Mouse (Mus musculus) heart, embryonic 16.5 days (tissue): ENCODE data around the gene Tecpr1. TPM values are rescaled to one million over a fixed set of nuclear protein-coding genes. Genes with fewer than 3 reads are reported as not detected.

Experiments
- ATAC-seq: fragments of 200-750 bp; cut with Nextera tagmentation; replicated peaks from 2 replicates; pipeline ENCODE4 v1.8.0; 2017; ENCODE audit warnings: moderate number of reproducible peaks; ENCODE audit not compliant: insufficient read depth, low FRiP score; ENCODE audit errors: extremely low read depth
- H3K27ac ChIP-seq: fragments of 300-500 bp; sonication (generic); 2 replicates; pipeline ENCODE4 v1.5.1; 2014; ENCODE audit warnings: mild to moderate bottlenecking, low read length, control low read depth, moderate library complexity
- H3K27me3 ChIP-seq: fragments of 300-500 bp; sonication (generic); 2 replicates; pipeline ENCODE4 v1.6.1; 2014; ENCODE audit warnings: low read length, mixed read lengths; ENCODE audit not compliant: control insufficient read depth, insufficient read depth
- H3K36me3 ChIP-seq: fragments of 300-500 bp; sonication (generic); 2 replicates; pipeline ENCODE4 v1.6.1; 2014; ENCODE audit not compliant: control insufficient read depth, insufficient read depth
- H3K4me1 ChIP-seq: fragments of 300-500 bp; sonication (generic); 2 replicates; pipeline ENCODE4 v1.6.1; 2014; ENCODE audit warnings: low read length, mixed read lengths; ENCODE audit not compliant: control insufficient read depth, insufficient read depth
- H3K4me2 ChIP-seq: fragments of 300-500 bp; sonication (generic); 2 replicates; pipeline ENCODE4 v1.6.1; 2014; ENCODE audit warnings: low read depth, mild to moderate bottlenecking, control low read depth, low read length
- H3K4me3 ChIP-seq: fragments of 300-500 bp; sonication (generic); 2 replicates; pipeline ENCODE4 v1.5.1; 2014; ENCODE audit warnings: mild to moderate bottlenecking, control low read depth, low read length
- H3K9ac ChIP-seq: fragments of 300-500 bp; sonication (generic); 2 replicates; pipeline ENCODE4 v1.6.1; 2014; ENCODE audit warnings: low read length, control low read depth
- H3K9me3 ChIP-seq: fragments of 300-500 bp; sonication (generic); replicated peaks from 2 replicates; pipeline ENCODE4 v1.6.1; 2016; ENCODE audit warnings: low read length; ENCODE audit not compliant: control insufficient read depth
- WGBS: fragments of 180-500 bp; shearing (Covaris S2); extraction: QIAGEN DNeasy Blood & Tissue Kit; methylation state at CpG from one replicate; pipeline ENCODE4 v1.1.7; 2014; 5-methylcytosine and 5-hydroxymethylcytosine counted together
- polyA plus RNA-seq: library from polyadenylated mRNA; unstranded; fragments of >200 nt; fragmentation: Nextera tagmentation; extraction: Ambion mirVana; gene quantifications from 2 replicates; pipeline ENCODE4 v1.2.1, GENCODE M21; 2015

The Tecpr1 gene
- polyA plus RNA-seq, 1 experiment from 2014 or later, result 18.3 TPM

- H3K27ac ChIP-seq, result no peak overlapping the region
- H3K4me1 ChIP-seq, result peaks cover 10% of the 10 kb centered on the region
- 43% methylated on average over 23 of the region's 23 CpGs for WGBS
- no peaks in the 10 kb centered on the region for H3K36me3 ChIP-seq
- H3K4me2 ChIP-seq, result no peak overlapping the region
- H3K4me3 ChIP-seq, result no peak overlapping the region
- H3K9ac ChIP-seq, result no peak overlapping the region
- H3K27me3 ChIP-seq, result no peaks in the 10 kb centered on the region
- no peak for ATAC-seq
- no peaks in the 10 kb centered on the region for H3K9me3 ChIP-seq
Observed at GRCm38 (mm10) chr5:144191026-144191425, 32.4 kb downstream of the Tecpr1 start.

- Histone ChIP-seq H3K27me3 (no peaks in the 10 kb centered on the region), H3K4me3 (peak within 1 kb of the TSS; percentile 38), H3K36me3 (peaks cover 4% of the 10 kb centered on the region; the same call in 1 of the 2 replicates), H3K27ac (no peak within 1 kb of the TSS), H3K4me2 (peak within 1 kb of the TSS; percentile 66), H3K4me1 (peaks cover 10% of the 10 kb centered on the region), H3K9me3 (no peaks in the 10 kb centered on the region), H3K9ac (peak within 1 kb of the TSS; percentile 7)
- 2% methylated on average over 26 of the region's 26 CpGs for WGBS
- peak; percentile 81 for ATAC-seq
Observed at GRCm38 (mm10) chr5:144189950-144190583, 33.3 kb downstream of the Tecpr1 start, which contains the start of gene Bhlha15. Gene Bhlha15 (plus strand): TSS chr5:144190286.

GRCm38 (mm10) chr5:144189327-144189726 is 34.1 kb downstream of the Tecpr1 start:
- no peaks in the 10 kb centered on the region for H3K9me3 ChIP-seq
- H3K36me3 ChIP-seq, result peaks cover 9% of the 10 kb centered on the region; the same call in 1 of the 2 replicates
- no peak overlapping the region for H3K27ac ChIP-seq
- H3K27me3 ChIP-seq, result no peaks in the 10 kb centered on the region
- peaks cover 10% of the 10 kb centered on the region for H3K4me1 ChIP-seq
- no peak overlapping the region for H3K9ac ChIP-seq
- H3K4me2 ChIP-seq, result peak overlapping the region; percentile 66
- no peak overlapping the region; the same call in 1 of the 2 replicates for H3K4me3 ChIP-seq
- 32% methylated on average over 7 of the region's 7 CpGs for WGBS
- ATAC-seq, result no peak

- H3K4me3 ChIP-seq, result no peak overlapping the region
- ATAC-seq, result no peak
- 76% methylated on average over 6 of the region's 6 CpGs for WGBS
- H3K4me2 ChIP-seq, result no peak overlapping the region
- H3K36me3 ChIP-seq, result peaks cover 9% of the 10 kb centered on the region; the same call in 1 of the 2 replicates
- H3K27me3 ChIP-seq, result no peaks in the 10 kb centered on the region
- H3K27ac ChIP-seq, result no peak overlapping the region
- H3K9me3 ChIP-seq, result no peaks in the 10 kb centered on the region
- no peak overlapping the region for H3K9ac ChIP-seq
- peaks cover 10% of the 10 kb centered on the region for H3K4me1 ChIP-seq
Observed at GRCm38 (mm10) chr5:144188422-144188821, 35.0 kb downstream of the Tecpr1 start.

GRCm38 (mm10) chr5:144184350-144185045 is 38.9 kb downstream of the Tecpr1 start:
- H3K4me2 ChIP-seq, result no peak overlapping the region
- no peak overlapping the region for H3K9ac ChIP-seq
- H3K27ac ChIP-seq, result no peak overlapping the region
- H3K9me3 ChIP-seq, result no peaks in the 10 kb centered on the region
- H3K4me1 ChIP-seq, result peaks cover 15% of the 10 kb centered on the region
- H3K4me3 ChIP-seq, result no peak overlapping the region
- no peak for ATAC-seq
- H3K27me3 ChIP-seq, result no peaks in the 10 kb centered on the region
- peaks cover 9% of the 10 kb centered on the region for H3K36me3 ChIP-seq
- WGBS, result 89% methylated on average over 21 of the region's 21 CpGs

- ATAC-seq, result no peak
- Histone ChIP-seq H3K27me3 (no peaks in the 10 kb centered on the region), H3K9me3 (no peaks in the 10 kb centered on the region), H3K9ac (no peak overlapping the region), H3K4me2 (no peak overlapping the region), H3K4me3 (no peak overlapping the region), H3K36me3 (peaks cover 9% of the 10 kb centered on the region), H3K27ac (no peak overlapping the region), H3K4me1 (peaks cover 10% of the 10 kb centered on the region)
- WGBS, result 71% methylated on average over 7 of the region's 7 CpGs
Observed at GRCm38 (mm10) chr5:144183647-144184335, 39.6 kb downstream of the Tecpr1 start.

GRCm38 (mm10) chr5:144183248-144183559 is 40.2 kb downstream of the Tecpr1 start:
- ATAC-seq, result no peak; the same call in 1 of the 2 replicates
- Histone ChIP-seq H3K4me3 (no peak overlapping the region), H3K9me3 (no peaks in the 10 kb centered on the region), H3K4me1 (peaks cover 10% of the 10 kb centered on the region), H3K36me3 (peaks cover 9% of the 10 kb centered on the region), H3K27ac (no peak overlapping the region), H3K4me2 (0 out of 2 replicates have a peak overlapping the region, but pooled peaks have one; percentile 17), H3K9ac (no peak overlapping the region), H3K27me3 (no peaks in the 10 kb centered on the region)
- 31% methylated on average over 8 of the region's 8 CpGs for WGBS

- no peak overlapping the region for H3K27ac ChIP-seq
- H3K4me2 ChIP-seq, result 0 out of 2 replicates have a peak overlapping the region, but pooled peaks have one; percentile 17
- no peak; the same call in 1 of the 2 replicates for ATAC-seq
- H3K9me3 ChIP-seq, result no peaks in the 10 kb centered on the region
- 31% methylated on average over 20 of the region's 20 CpGs for WGBS
- H3K9ac ChIP-seq, result no peak overlapping the region
- H3K27me3 ChIP-seq, result no peaks in the 10 kb centered on the region
- H3K4me1 ChIP-seq, result peaks cover 10% of the 10 kb centered on the region
- no peak overlapping the region for H3K4me3 ChIP-seq
- peaks cover 9% of the 10 kb centered on the region for H3K36me3 ChIP-seq
Observed at GRCm38 (mm10) chr5:144182542-144183247, 40.7 kb downstream of the Tecpr1 start.
